12 mouse cellular contexts compared by ENCODE assay signal in the genomic region with DNA sequence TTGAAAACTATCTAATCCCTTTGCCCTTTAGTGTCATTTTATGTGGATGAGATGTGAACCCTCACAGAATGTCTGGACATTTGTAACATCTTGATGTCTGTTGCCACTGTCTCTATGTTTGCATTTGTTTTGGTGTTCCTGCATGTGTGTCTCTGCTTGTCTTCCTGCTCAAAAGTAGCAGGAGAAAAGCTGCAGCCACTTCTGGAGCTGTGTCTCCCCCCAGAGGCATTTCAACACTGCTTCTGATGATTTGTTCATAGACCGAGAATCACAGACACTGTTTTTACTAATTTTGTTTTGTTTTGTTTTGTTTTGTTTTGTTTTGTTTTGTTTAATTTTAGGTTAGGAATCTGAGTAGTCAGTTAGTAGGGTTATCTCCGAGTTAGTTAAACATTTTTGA.
DNase-seq lines count a peak whose midpoint lies in the region; ATAC-seq and TF ChIP-seq lines count a peak whose summit lies in the region.
"Had no signal": no experiment of that assay in that cellular context is flagged by ENCODE, and none has a peak within 500 bp of the region (broad histone marks: within the 10 kb centered on the region; RNA-seq: fewer than 3 reads in every experiment).

No protein-coding gene starts in this region.

- TF ChIP-seq CTCF in brain, embryonic 14.5 days (IDR thresholded peaks at IDR 0.05; ENCODE audit: borderline replicate concordance, extremely low read depth, insufficient read depth, insufficient read length), result peak; percentile 31; the same call in 1 of the 2 replicates

- H3K9me3 ChIP-seq in embryonic facial prominence, embryonic 11.5 days (replicated peaks; ENCODE audit: control insufficient read depth, low read length), result no peaks in the 10 kb centered on the region
- no peaks in the 10 kb centered on the region for H3K9me3 ChIP-seq in embryonic facial prominence, embryonic 10.5 days
- H3K9me3 ChIP-seq: hindbrain, embryonic 10.5 days; megakaryocyte, embryonic 14.5 days had no signal

- peak; percentile 17 for DNase-seq in embryonic facial prominence, embryonic 11.5 days (ENCODE audit: low spot score)
- no peak for DNase-seq in embryonic facial prominence, embryonic 10.5 days (ENCODE audit: low spot score)
- peak; percentile 4 for DNase-seq in layer of hippocampus, adult 11-12 months (ENCODE audit: low spot score)
- DNase-seq in layer of hippocampus, adult 9-10 months (ENCODE audit: low spot score), result no peak
- DNase-seq in brain, embryonic 14.5 days (ENCODE audit: low read depth), result peak; percentile 74
- DNase-seq in retina, postnatal 1 day, result peak; percentile 37
- no peak for DNase-seq in testis, postnatal 10 days (ENCODE audit: low spot score)
- no peak for DNase-seq in cerebellum, adult 11-12 months
- DNase-seq: cerebellum, postnatal 36 days; kidney, adult 9 months had no signal

- no peak overlapping the region for H3K9ac ChIP-seq in embryonic facial prominence, embryonic 11.5 days (replicated peaks; ENCODE audit: low read length)

- no peak overlapping the region for H3K27ac ChIP-seq in embryonic facial prominence, embryonic 11.5 days (replicated peaks; ENCODE audit: low read depth, low read length)
- H3K27ac ChIP-seq in embryonic facial prominence, embryonic 10.5 days (replicated peaks), result no peak overlapping the region
- H3K27ac ChIP-seq: hindbrain, embryonic 10.5 days had no signal

- ATAC-seq in embryonic facial prominence, embryonic 11.5 days (replicated peaks; ENCODE audit: insufficient number of reproducible peaks, low FRiP score, low TSS enrichment, low read depth), result no peak

- no peak overlapping the region for H3K4me2 ChIP-seq in embryonic facial prominence, embryonic 11.5 days (ENCODE audit: low read depth, low read length)

- H3K36me3 ChIP-seq in embryonic facial prominence, embryonic 11.5 days (replicated peaks; ENCODE audit: control insufficient read depth, insufficient read depth, low read depth, low read length), result no peaks in the 10 kb centered on the region
- no peaks in the 10 kb centered on the region for H3K36me3 ChIP-seq in embryonic facial prominence, embryonic 10.5 days (replicated peaks)
- H3K36me3 ChIP-seq: hindbrain, embryonic 10.5 days had no signal

- no peak for TF ChIP-seq POLR2A in brain, embryonic 14.5 days (IDR thresholded peaks at IDR 0.05; ENCODE audit: borderline replicate concordance, extremely low read depth, insufficient read depth, insufficient read length, poor library complexity, severe bottlenecking)

- 66% methylated on average over 2 of the region's 2 CpGs for WGBS in embryonic facial prominence, embryonic 11.5 days
- WGBS in embryonic facial prominence, embryonic 10.5 days, result 62% methylated on average over 2 of the region's 2 CpGs

- no peaks in the 10 kb centered on the region for H3K4me1 ChIP-seq in embryonic facial prominence, embryonic 11.5 days (ENCODE audit: control insufficient read depth, insufficient read depth, low read length)
- no peaks in the 10 kb centered on the region for H3K4me1 ChIP-seq in embryonic facial prominence, embryonic 10.5 days
- H3K4me1 ChIP-seq: hindbrain, embryonic 10.5 days; megakaryocyte, embryonic 14.5 days had no signal

- H3K4me3 ChIP-seq in embryonic facial prominence, embryonic 11.5 days (ENCODE audit: low read depth, low read length), result no peak overlapping the region
- no peak overlapping the region for H3K4me3 ChIP-seq in embryonic facial prominence, embryonic 10.5 days
- H3K4me3 ChIP-seq: hindbrain, embryonic 10.5 days; megakaryocyte, embryonic 14.5 days had no signal

- no peaks in the 10 kb centered on the region for H3K27me3 ChIP-seq in embryonic facial prominence, embryonic 11.5 days (ENCODE audit: control insufficient read depth, insufficient read depth, low read length)
- no peaks in the 10 kb centered on the region for H3K27me3 ChIP-seq in embryonic facial prominence, embryonic 10.5 days (replicated peaks; ENCODE audit: low read depth, poor library complexity, severe bottlenecking)
- H3K27me3 ChIP-seq: megakaryocyte, embryonic 14.5 days had no signal

Comparison
In these comparisons a context has a peak if more than half of its experiments do, and no peak if none do; other contexts are left out.
1. DNase-seq: peak in embryonic facial prominence, embryonic 11.5 days (single experiment), layer of hippocampus, adult 11-12 months (single experiment), brain, embryonic 14.5 days (single experiment) and retina, postnatal 1 day (single experiment); none in embryonic facial prominence, embryonic 10.5 days (single experiment), layer of hippocampus, adult 9-10 months (single experiment), testis, postnatal 10 days (single experiment) and cerebellum, adult 11-12 months (single experiment).